Mouse (Mus musculus) kidney, adult 18-20 months (tissue): ENCODE measurements around the gene A1cf.

Source experiments
- DNase-seq: peaks from one replicate; pipeline ENCODE4 v3.0.0; 2021

The A1cf gene

GRCm38 (mm10) chr19:31954267-31954666, 85.7 kb downstream of the A1cf start:
- no peak for DNase-seq

GRCm38 (mm10) chr19:31954696-31955095, 86.1 kb downstream of the A1cf start:
- DNase-seq = no peak

GRCm38 (mm10) chr19:31956359-31956758, 87.8 kb downstream of the A1cf start:
- DNase-seq = no peak

GRCm38 (mm10) chr19:31960434-31960833, 91.9 kb downstream of the A1cf start:
- no peak for DNase-seq

- no peak for DNase-seq
These were observed 94.6 kb downstream of the A1cf start for GRCm38 (mm10) chr19:31963147-31963546.

GRCm38 (mm10) chr19:31967933-31968532, 99.5 kb downstream of the A1cf start:
- DNase-seq = no peak

GRCm38 (mm10) chr19:31971405-31971804, 102.8 kb downstream of the A1cf start:
- DNase-seq = no peak

GRCm38 (mm10) chr19:31971998-31972397, 103.4 kb downstream of the A1cf start:
- DNase-seq = peak; percentile 79

- DNase-seq = no peak
These were observed 107.3 kb downstream of the A1cf start for GRCm38 (mm10) chr19:31975882-31976281.

GRCm38 (mm10) chr19:31991057-31991456, 122.5 kb downstream of the A1cf start:
- DNase-seq = no peak

- DNase-seq = no peak
These were observed 128.4 kb downstream of the A1cf start for GRCm38 (mm10) chr19:31996916-31997315.
